Mouse (Mus musculus) midbrain, embryonic 14.5 days (tissue): ENCODE data around the gene Gm42906. TPM values are rescaled to one million over a fixed set of nuclear protein-coding genes. Genes with fewer than 3 reads are reported as not detected.
A peak's percentile ranks its signal among the peaks of the same experiment; 100 is the strongest.

Experiments
- ATAC-seq: fragments of 200-750 bp; cut with Nextera tagmentation; 2 replicates; pipeline ENCODE4 v1.8.0; 2017; ENCODE audit warnings: moderate number of reproducible peaks, moderate library complexity; ENCODE audit not compliant: low FRiP score, low TSS enrichment
- DNase-seq: peaks from one replicate; pipeline ENCODE4 v3.0.0-alpha.2; 2015
- H3K27ac ChIP-seq: fragments of 300-500 bp; sonication (generic); replicated peaks from 2 replicates; pipeline ENCODE4 v1.5.1; 2014; ENCODE audit warnings: mild to moderate bottlenecking, low read depth, low read length, moderate library complexity
- H3K27me3 ChIP-seq: fragments of 300-500 bp; sonication (generic); 2 replicates; pipeline ENCODE4 v1.6.1; 2014; ENCODE audit warnings: low read length, control low read depth, mixed read lengths; ENCODE audit not compliant: control insufficient read depth, insufficient read depth
- H3K36me3 ChIP-seq: fragments of 300-500 bp; sonication (generic); 2 replicates; pipeline ENCODE4 v1.6.1; 2014; ENCODE audit warnings: low read length, control low read depth; ENCODE audit not compliant: control insufficient read depth, insufficient read depth
- H3K4me1 ChIP-seq: fragments of 300-500 bp; sonication (generic); 2 replicates; pipeline ENCODE4 v1.6.1; 2014; ENCODE audit warnings: mild to moderate bottlenecking, antibody characterized with exemption, low read length, control low read depth; ENCODE audit not compliant: control insufficient read depth, insufficient read depth
- H3K4me2 ChIP-seq: fragments of 300-500 bp; sonication (generic); 2 replicates; pipeline ENCODE4 v1.6.1; 2014; ENCODE audit warnings: mild to moderate bottlenecking, low read length, moderate library complexity
- H3K4me3 ChIP-seq: fragments of 300-500 bp; sonication (generic); replicated peaks from 2 replicates; pipeline ENCODE4 v1.5.1; 2014; ENCODE audit warnings: low read depth, low read length
- H3K9ac ChIP-seq: fragments of 300-500 bp; sonication (generic); replicated peaks from 2 replicates; pipeline ENCODE4 v1.6.1; 2014; ENCODE audit warnings: mild to moderate bottlenecking, low read length, moderate library complexity
- H3K9me3 ChIP-seq: fragments of 300-500 bp; sonication (generic); 2 replicates; pipeline ENCODE4 v1.6.1; 2016; ENCODE audit warnings: low read length, control low read depth, mixed read lengths; ENCODE audit not compliant: control insufficient read depth
- WGBS: fragments of 180-500 bp; shearing (Covaris S2); extraction: QIAGEN DNeasy Blood & Tissue Kit; methylation state at CpG from one replicate; pipeline ENCODE4 v1.1.7; 2014; 5-methylcytosine and 5-hydroxymethylcytosine counted together
- polyA plus RNA-seq: library from polyadenylated mRNA; unstranded; fragments of >200 nt; fragmentation: Nextera tagmentation; extraction: Ambion mirVana; gene quantifications from 2 replicates; pipeline ENCODE4 v1.2.1, GENCODE M21; 2014

Gm42906 gene
- polyA plus RNA-seq, 1 experiment from 2014 or later = not detected

DNA sequence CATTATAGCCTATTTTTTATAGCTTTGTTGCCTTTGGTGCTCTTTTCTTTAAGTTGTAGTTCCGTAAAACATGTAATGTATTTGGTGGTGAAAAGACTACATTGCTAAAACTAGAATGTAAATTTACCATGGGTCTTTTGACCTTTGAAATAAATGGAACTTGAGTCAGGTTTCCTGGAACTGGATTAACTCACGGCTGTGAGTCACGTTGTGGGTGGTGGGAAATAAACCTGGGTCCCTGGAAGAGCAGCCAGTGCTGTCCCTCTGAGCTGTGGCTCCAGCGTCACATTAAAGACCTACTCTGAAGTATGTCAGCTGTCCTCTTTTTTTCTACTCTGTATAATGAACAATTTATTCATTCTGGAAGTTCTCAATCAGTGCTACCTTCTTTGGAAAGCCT, 51.0 kb downstream of the Gm42906 start:
- Histone ChIP-seq H3K27me3 (no peaks in the 10 kb centered on the region), H3K4me2 (no peak overlapping the region), H3K4me1 (no peaks in the 10 kb centered on the region), H3K36me3 (no peaks in the 10 kb centered on the region), H3K9me3 (no peaks in the 10 kb centered on the region), H3K4me3 (no peak overlapping the region), H3K9ac (no peak overlapping the region), H3K27ac (no peak overlapping the region)
- 90% methylated on average over 4 of the region's 4 CpGs for WGBS
- DNase-seq = no peak
- no peak for ATAC-seq

DNA sequence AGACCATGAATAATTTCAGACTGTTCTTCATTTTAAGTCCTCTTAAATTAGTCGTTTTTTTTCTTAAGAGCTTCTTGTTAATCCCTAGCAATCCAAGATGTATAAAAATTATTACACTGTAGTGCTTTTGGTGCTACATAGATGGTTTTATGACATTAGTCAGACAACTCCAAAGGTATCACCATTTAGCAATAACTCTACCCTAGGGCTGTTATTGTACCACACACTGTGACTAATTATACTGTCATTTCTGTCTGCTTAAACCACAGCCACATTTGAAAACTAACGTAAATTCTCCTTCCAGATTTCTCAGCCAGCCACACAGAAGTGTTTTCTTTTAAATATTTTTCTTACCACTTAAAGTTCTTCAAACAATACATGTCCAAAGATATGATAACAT, 53.1 kb downstream of the Gm42906 start:
- DNase-seq = no peak
- ATAC-seq = no peak
- Histone ChIP-seq H3K27me3 (no peaks in the 10 kb centered on the region), H3K9ac (no peak overlapping the region), H3K36me3 (no peaks in the 10 kb centered on the region), H3K9me3 (no peaks in the 10 kb centered on the region), H3K4me2 (no peak overlapping the region), H3K4me1 (no peaks in the 10 kb centered on the region), H3K27ac (no peak overlapping the region), H3K4me3 (no peak overlapping the region)
- 70% methylated on average over 2 of the region's 2 CpGs for WGBS

DNA sequence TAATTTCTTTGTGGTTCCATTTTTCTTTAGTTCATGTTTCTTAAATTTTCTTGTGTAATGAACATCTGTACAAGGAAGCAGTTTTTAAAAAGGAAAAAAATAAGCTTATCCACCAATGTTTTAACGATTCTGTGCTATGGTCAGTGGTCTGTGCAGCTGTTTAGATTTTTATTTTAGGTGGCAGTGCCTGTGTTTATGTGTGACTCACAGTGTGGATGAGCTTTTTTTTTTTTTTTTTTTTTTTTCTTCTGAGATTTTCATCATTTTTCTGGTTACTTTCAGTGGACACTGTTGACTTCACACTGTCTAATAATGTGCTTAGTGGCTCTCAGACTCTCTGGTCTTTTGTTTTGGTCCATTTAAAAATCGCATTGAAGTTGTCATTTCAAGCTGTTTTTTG, 56.8 kb downstream of the Gm42906 start:
- H3K27me3 ChIP-seq = no peaks in the 10 kb centered on the region
- DNase-seq = no peak
- 92% methylated on average over 2 of the region's 2 CpGs for WGBS
- H3K27ac ChIP-seq = no peak overlapping the region
- no peak overlapping the region for H3K9ac ChIP-seq
- H3K36me3 ChIP-seq = no peaks in the 10 kb centered on the region
- no peaks in the 10 kb centered on the region for H3K9me3 ChIP-seq
- H3K4me3 ChIP-seq = no peak overlapping the region
- ATAC-seq = no peak
- peaks cover 10% of the 10 kb centered on the region for H3K4me1 ChIP-seq
- no peak overlapping the region for H3K4me2 ChIP-seq

DNA sequence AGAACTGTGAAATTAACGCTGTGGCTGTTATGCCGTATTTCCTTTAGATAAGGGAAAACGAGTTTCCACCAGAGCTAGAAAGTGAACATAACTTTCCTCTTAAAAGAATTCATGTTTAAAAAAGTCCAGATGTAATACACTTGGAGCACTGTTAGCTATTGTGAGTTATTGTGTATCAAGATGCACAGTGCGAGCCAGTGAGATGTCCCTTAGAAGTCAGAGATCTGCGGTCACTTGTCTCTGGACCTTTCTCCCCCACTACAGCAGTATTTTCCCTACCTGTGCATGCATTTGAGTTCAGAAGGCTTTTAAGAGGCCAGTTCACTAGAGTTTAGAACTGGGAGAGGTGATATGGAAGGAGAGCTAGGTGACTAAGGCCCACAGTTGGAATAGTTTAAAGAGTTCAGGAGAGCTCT, 58.6 kb downstream of the Gm42906 start:
- Histone ChIP-seq H3K9me3 (no peaks in the 10 kb centered on the region), H3K36me3 (no peaks in the 10 kb centered on the region), H3K9ac (peak overlapping the region; percentile 74), H3K4me3 (peak overlapping the region; percentile 51), H3K4me2 (peak overlapping the region; percentile 69), H3K4me1 (peaks cover 10% of the 10 kb centered on the region), H3K27ac (peak overlapping the region; percentile 93), H3K27me3 (no peaks in the 10 kb centered on the region)
- WGBS = 60% methylated on average over 5 of the region's 5 CpGs
- DNase-seq (no peak), ATAC-seq (no peak)

DNA sequence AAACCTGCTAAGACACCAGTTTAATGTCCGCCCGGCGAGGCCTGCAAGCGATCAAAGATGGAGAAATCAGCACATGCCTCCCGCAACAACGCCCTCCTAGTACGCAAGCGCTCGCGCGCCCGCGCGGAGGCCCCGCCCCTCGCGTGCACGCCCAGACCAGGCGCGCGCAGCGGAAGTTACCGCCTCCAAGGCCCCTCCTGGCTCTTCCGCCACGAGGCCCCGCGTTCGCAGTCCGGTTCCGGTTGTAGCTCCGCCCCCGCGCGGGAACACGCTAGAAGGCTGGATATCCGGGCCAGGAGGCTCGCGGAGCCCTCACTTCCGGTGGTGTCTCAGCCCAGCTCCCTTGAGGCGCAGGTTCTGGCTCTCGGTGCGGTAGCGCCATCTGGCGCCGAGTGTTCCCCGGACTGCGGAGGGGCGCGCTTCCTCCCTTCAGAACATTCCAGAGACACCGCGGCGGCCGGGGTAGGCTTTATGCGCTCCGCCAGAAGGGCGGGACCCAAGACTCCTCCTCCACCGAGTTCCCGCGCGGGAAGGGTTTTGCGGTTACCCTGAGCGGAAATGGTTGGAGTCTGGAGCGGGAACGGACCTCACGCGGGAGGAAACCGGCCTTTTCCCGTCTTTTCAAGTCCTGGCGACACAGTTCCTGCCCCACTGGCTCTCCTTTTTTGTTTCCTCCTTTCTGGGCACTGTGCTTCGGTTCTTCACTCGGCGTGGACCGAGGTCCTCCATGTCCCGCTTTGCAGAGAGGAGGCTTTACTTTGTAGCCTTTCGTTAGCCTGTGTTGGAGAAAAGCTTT, 59.4 kb downstream of the Gm42906 start:
- H3K4me2 ChIP-seq = peak overlapping the region; percentile 69
- ATAC-seq = peak; percentile 99
- H3K36me3 ChIP-seq = no peaks in the 10 kb centered on the region
- peaks cover 10% of the 10 kb centered on the region for H3K4me1 ChIP-seq
- H3K27ac ChIP-seq = peak overlapping the region; percentile 95
- H3K9me3 ChIP-seq = no peaks in the 10 kb centered on the region
- peak overlapping the region; percentile 74 for H3K9ac ChIP-seq
- H3K27me3 ChIP-seq = no peaks in the 10 kb centered on the region
- H3K4me3 ChIP-seq = peak overlapping the region; percentile 56
- DNase-seq = peak; percentile 100
- under 1% methylated on average over 75 of the region's 75 CpGs for WGBS

DNA sequence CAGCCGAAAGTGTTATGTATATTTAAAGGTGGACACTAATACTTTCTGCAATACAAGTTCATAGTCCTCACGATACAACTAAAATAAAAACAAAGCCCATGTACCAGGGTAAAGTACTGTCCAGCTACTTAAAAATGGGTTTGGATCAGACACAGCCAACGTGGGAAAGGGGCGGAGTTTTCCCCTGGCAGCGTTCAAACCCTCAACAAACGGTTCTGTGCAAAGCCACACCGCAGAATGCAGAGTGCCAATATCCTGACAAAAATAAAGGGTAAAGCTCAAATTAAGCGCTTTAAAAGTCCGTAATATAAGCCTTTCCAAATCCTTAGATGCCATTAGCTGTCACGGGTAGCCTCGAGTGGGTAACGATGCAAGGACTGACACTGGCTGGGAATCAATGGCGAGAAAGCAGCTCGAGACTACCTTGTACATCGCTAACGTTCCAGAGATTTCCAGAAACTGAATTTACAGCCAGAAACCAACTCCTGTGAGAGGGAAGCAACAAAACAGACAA, 60.0 kb downstream of the Gm42906 start:
- peak overlapping the region; percentile 68 for H3K4me2 ChIP-seq
- 8% methylated on average over 16 of the region's 16 CpGs for WGBS
- no peaks in the 10 kb centered on the region for H3K27me3 ChIP-seq
- ATAC-seq (peak; percentile 51), DNase-seq (peak; percentile 80)
- H3K4me3 ChIP-seq = peak overlapping the region; percentile 56
- peak overlapping the region; percentile 95 for H3K27ac ChIP-seq
- H3K9me3 ChIP-seq = no peaks in the 10 kb centered on the region
- H3K36me3 ChIP-seq = no peaks in the 10 kb centered on the region
- H3K4me1 ChIP-seq = peaks cover 10% of the 10 kb centered on the region
- H3K9ac ChIP-seq = peak overlapping the region; percentile 70

DNA sequence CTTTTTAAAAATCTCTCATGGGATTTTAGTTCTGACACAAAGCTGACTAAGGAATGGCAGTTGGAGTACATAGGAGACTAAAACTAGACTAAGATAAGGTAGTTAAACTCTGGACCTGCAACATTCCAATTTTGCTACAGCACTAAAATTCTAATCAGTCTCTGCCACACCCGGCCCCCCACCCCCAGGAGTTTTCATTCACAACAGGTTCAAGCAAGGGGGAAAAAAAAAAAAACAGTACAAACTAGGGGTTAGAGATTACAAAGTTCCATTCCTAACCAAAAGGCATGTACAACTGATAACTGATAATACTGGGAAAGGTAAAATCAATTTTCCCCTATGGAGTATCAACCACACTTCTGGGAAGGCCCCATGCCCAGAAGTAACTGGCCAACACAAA, 60.6 kb downstream of the Gm42906 start:
- WGBS = 97% methylated on average over 1 of the region's 1 CpGs
- peak overlapping the region; percentile 70 for H3K9ac ChIP-seq
- H3K9me3 ChIP-seq = no peaks in the 10 kb centered on the region
- no peaks in the 10 kb centered on the region for H3K36me3 ChIP-seq
- peaks cover 10% of the 10 kb centered on the region for H3K4me1 ChIP-seq
- ATAC-seq (no peak), DNase-seq (no peak)
- H3K4me3 ChIP-seq = peak overlapping the region; percentile 56
- no peak overlapping the region for H3K27ac ChIP-seq
- H3K27me3 ChIP-seq = no peaks in the 10 kb centered on the region
- peak overlapping the region; percentile 68 for H3K4me2 ChIP-seq

DNA sequence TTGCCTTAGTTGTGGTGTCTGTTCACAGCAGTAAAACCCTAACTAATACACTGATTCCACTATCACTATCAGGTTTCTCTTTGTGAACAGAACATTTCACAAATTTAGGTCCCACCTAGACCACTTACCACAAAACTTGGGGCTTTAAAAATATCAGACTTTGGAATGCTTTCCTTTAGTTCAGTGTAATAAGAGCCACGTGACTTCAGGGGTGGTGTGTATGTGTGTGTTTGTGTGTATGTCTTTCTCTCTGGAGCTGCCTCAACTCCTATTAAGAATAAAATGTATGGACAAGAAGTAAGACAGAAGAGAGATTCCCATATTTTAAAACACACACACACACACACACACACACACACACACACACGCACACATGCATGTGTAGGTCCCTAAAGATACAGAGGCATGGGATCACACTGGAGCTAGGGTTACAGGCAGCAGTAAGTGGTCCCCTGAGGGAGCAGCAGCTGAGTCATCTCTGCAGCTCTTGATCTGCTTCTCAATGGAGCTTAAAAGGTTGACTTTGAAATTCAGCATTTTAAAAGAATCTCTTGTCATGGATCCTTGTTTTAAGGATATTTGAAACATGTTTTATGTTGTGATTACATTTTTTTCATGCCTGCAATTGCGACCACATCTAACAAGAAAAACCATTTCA, 64.5 kb downstream of the Gm42906 start:
- H3K4me2 ChIP-seq = no peak overlapping the region
- ATAC-seq = no peak
- H3K27me3 ChIP-seq = no peaks in the 10 kb centered on the region
- DNase-seq = no peak
- H3K36me3 ChIP-seq = no peaks in the 10 kb centered on the region
- H3K27ac ChIP-seq = no peak overlapping the region
- peaks cover 6% of the 10 kb centered on the region; the same call in 1 of the 2 replicates for H3K4me1 ChIP-seq
- H3K4me3 ChIP-seq = no peak overlapping the region
- no peaks in the 10 kb centered on the region for H3K9me3 ChIP-seq
- no peak overlapping the region for H3K9ac ChIP-seq
- WGBS = 83% methylated on average over 3 of the region's 3 CpGs
